Mouse (Mus musculus): ENCODE measurements around the gene Sri. TPM values are rescaled to one million over a fixed set of nuclear protein-coding genes. Genes with fewer than 3 reads are reported as not detected.

Gene Sri
- polyA plus RNA-seq, 1 experiment from 2014 or later = 247 TPM

DNA sequence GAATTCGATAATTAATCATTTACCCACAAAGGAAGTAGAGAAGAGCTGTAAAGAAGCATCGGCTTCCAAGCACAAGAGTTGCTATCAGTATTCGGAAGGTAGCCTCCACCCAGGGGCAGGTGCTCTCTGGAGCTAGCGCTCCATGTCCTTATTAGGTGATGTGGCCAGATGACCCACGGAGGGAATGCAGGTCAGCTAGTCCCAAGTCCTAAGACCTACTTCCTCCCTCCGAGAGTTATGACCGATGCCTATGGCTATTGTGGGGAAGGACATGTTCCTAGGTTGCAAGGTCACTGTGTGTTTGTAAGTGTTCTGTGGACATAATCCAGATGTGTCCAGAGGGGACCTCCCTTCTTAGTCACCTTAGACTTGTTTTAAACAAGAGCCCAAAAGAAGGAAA lies 12.2 kb downstream of the Sri start:
- H3K9ac ChIP-seq = no peak overlapping the region
- peak overlapping the region; percentile 53 for H3K4me2 ChIP-seq
- H3K36me3 ChIP-seq = peaks cover 34% of the 10 kb centered on the region
- no peaks in the 10 kb centered on the region for H3K9me3 ChIP-seq (replicated peaks)
- H3K27ac ChIP-seq (ENCODE audit: poor library complexity, severe bottlenecking) = no peak overlapping the region
- H3K4me1 ChIP-seq (replicated peaks) = peaks cover 12% of the 10 kb centered on the region
- ATAC-seq (ENCODE audit: insufficient number of reproducible peaks, low FRiP score) = no peak
- 0 out of 2 replicates have a peak overlapping the region, but pooled peaks have one; percentile 8 for H3K4me3 ChIP-seq
- H3K27me3 ChIP-seq (replicated peaks) = no peaks in the 10 kb centered on the region
- 68% methylated on average over 7 of the region's 7 CpGs for WGBS

DNA sequence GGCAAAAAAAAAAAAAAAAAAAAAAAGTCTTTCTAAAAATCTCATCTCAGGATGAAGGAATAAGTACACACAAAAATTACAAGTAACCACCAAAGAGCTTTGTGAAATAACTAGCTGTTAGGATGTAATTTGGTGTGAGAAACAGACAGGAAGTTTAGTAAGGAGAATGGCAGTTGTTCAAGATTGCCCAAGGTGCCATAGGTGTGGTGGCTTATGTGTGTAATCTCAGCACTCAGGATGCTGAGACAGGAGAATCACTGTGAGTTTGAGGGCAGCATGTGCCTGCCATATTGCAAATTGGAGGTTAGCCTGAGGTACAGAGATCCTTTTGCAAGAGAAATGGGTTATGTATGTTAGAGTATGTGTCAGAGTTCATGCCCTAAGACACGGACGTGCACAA lies 16.6 kb downstream of the Sri start:
- no peaks in the 10 kb centered on the region for H3K9me3 ChIP-seq (replicated peaks)
- no peak for ATAC-seq (ENCODE audit: insufficient number of reproducible peaks, low FRiP score)
- H3K36me3 ChIP-seq = peaks cover 78% of the 10 kb centered on the region
- H3K4me2 ChIP-seq = no peak overlapping the region
- H3K9ac ChIP-seq = no peak overlapping the region
- H3K4me3 ChIP-seq = no peak overlapping the region
- 100% methylated on average over 2 of the region's 2 CpGs for WGBS
- peaks cover 7% of the 10 kb centered on the region for H3K4me1 ChIP-seq (replicated peaks)
- no peaks in the 10 kb centered on the region for H3K27me3 ChIP-seq (replicated peaks)
- no peak overlapping the region for H3K27ac ChIP-seq (ENCODE audit: poor library complexity, severe bottlenecking)

DNA sequence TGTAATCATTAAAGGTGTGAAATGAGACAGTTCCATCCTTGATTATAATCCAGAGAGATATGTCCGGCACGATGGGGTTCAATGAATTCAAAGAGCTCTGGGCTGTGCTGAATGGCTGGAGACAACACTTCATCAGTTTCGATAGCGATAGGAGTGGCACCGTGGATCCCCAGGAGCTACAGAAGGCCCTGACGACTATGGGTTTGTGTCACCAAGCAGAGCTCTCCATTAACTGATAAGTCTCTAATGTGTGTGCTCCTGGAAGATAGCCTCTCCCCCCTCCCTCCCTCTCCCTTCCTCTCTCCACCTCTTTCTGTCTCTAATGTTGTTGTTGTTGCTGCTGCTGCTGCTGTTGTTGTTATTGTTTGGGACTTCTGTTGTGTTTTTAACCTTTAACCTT lies 17.3 kb downstream of the Sri start:
- Histone ChIP-seq H3K9me3 (replicated peaks) (no peaks in the 10 kb centered on the region), H3K27ac (ENCODE audit: poor library complexity, severe bottlenecking) (no peak overlapping the region), H3K4me3 (no peak overlapping the region), H3K36me3 (peaks cover 79% of the 10 kb centered on the region), H3K4me1 (replicated peaks) (peaks cover 3% of the 10 kb centered on the region; the same call in 1 of the 2 replicates), H3K9ac (no peak overlapping the region), H3K27me3 (replicated peaks) (no peaks in the 10 kb centered on the region), H3K4me2 (no peak overlapping the region)
- WGBS = 35% methylated on average over 6 of the region's 6 CpGs
- ATAC-seq (ENCODE audit: insufficient number of reproducible peaks, low FRiP score) = peak; percentile 84

DNA sequence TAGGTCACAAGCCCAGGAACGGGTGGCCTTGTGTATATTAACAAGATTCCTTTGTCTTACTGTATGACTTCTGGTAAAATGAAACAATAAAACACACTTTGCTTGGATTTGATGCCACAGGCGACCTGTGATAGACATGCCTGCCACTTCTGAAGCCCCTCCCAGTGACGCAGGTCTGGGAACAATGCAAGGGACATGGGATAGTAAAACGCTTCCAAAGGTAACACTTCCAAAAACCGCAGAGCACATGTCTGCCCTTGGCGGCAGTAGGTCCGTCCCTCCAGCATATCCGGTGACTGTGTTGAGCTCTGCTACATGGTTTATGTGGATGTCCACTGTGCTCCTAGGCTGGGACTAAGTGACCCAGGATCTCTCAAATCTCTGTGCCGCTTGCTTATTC lies 27.5 kb downstream of the Sri start:
- Histone ChIP-seq H3K4me2 (no peak overlapping the region), H3K9ac (no peak overlapping the region), H3K36me3 (peaks cover 45% of the 10 kb centered on the region), H3K4me1 (replicated peaks) (peaks cover 4% of the 10 kb centered on the region), H3K9me3 (replicated peaks) (no peaks in the 10 kb centered on the region), H3K27ac (ENCODE audit: poor library complexity, severe bottlenecking) (no peak overlapping the region), H3K27me3 (replicated peaks) (no peaks in the 10 kb centered on the region), H3K4me3 (no peak overlapping the region)
- 86% methylated on average over 9 of the region's 9 CpGs for WGBS
- ATAC-seq (ENCODE audit: insufficient number of reproducible peaks, low FRiP score) = no peak

DNA sequence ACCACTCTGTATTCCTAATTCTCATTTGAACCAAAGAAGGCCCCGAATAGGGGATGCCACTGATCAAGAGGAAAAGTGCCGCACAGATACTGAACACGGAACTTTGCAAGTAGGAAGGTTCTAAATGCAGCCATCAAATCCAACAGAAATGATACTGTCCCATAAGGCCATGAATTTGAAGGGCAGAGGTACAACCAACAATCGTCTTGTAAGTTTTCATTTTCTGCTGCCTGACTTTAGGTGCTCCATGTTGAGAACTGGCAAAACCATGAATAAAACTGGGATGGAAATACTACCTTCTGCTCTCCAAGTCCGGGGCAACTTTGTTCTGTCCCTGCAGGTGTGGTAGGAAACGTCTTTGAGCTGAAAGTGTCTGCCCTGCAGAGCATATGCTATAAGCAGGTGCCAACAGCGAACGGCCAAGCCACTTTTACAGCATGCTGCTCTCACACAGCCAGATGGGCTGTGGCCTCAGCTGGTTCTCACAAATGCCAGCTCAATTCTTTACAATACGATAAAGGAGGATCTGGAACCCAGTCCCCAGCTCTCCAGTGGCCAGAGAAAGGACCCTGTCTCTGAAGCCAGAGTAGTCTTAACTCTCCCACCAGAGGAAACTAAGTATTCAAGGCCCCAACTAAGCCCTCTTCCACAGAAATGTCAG lies 28.2 kb downstream of the Sri start:
- H3K9me3 ChIP-seq (replicated peaks) = no peaks in the 10 kb centered on the region
- no peak overlapping the region for H3K9ac ChIP-seq
- H3K36me3 ChIP-seq = peaks cover 45% of the 10 kb centered on the region
- no peak overlapping the region for H3K4me2 ChIP-seq
- no peak overlapping the region for H3K4me3 ChIP-seq
- H3K4me1 ChIP-seq (replicated peaks) = peaks cover 4% of the 10 kb centered on the region
- WGBS = 90% methylated on average over 9 of the region's 9 CpGs
- no peak overlapping the region for H3K27ac ChIP-seq (ENCODE audit: poor library complexity, severe bottlenecking)
- H3K27me3 ChIP-seq (replicated peaks) = no peaks in the 10 kb centered on the region
- ATAC-seq (ENCODE audit: insufficient number of reproducible peaks, low FRiP score) = no peak

DNA sequence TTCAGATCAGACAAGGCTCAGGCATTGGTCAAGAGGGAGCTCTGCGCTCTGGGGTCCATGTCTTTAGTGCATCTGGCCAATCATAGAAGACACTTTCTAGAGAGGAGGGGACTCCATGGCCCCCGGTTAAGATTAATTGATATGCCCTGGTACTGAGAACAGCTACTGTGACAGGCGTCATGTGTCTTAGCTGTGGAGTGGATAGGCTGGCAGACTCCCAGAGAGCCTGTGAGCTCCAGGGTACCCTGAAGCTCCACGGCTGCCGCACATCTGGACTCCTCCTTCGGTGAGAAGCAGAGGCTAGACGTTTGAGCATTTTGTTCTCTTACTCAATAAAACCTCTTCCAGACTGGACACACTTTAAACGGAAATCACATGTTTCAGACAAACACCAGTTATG lies 31.6 kb downstream of the Sri start:
- WGBS = 86% methylated on average over 8 of the region's 8 CpGs
- H3K27me3 ChIP-seq (replicated peaks) = no peaks in the 10 kb centered on the region
- peaks cover 4% of the 10 kb centered on the region for H3K4me1 ChIP-seq (replicated peaks)
- H3K4me2 ChIP-seq = no peak overlapping the region
- H3K9me3 ChIP-seq (replicated peaks) = no peaks in the 10 kb centered on the region
- H3K9ac ChIP-seq = no peak overlapping the region
- ATAC-seq (ENCODE audit: insufficient number of reproducible peaks, low FRiP score) = no peak
- peaks cover 22% of the 10 kb centered on the region for H3K36me3 ChIP-seq
- no peak overlapping the region for H3K27ac ChIP-seq (ENCODE audit: poor library complexity, severe bottlenecking)
- H3K4me3 ChIP-seq = no peak overlapping the region

DNA sequence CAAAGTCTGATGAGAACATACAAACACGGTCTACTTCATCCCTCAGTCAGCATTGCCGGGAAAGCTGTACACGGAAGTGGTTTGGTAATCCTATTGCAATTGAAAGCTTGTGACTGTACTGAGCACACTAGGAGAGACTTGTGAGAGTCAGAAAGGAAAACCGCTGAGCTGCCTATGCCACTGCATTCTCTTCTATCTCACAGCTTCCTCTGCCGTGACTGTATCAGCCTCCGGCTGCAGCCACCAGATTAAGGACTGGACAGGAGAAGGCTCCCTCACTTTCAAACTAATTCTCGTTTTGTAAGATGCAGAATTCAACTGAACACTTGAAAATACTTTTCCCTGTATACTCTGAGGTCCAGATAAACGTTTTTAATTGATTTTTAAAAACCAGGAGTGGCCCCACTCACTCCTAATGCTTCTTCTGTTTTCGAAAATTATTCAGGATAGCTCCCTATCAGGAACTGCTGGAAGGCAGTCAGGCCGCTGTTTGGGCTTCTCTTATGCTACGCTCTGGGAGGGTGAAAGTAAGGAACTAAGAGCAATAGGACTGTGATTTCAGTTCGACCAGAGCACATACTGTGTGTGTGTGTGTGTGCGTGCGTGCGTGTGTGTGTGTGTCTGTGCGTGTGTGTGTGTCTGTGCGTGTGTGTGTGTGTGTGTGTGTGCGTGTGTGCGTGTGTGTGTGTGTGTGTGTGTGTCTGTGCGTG lies 37.1 kb downstream of the Sri start:
- no peaks in the 10 kb centered on the region for H3K27me3 ChIP-seq (replicated peaks)
- WGBS = 54% methylated on average over 20 of the region's 20 CpGs
- H3K4me3 ChIP-seq = no peak overlapping the region
- H3K4me2 ChIP-seq = peak overlapping the region; percentile 7; the same call in 1 of the 2 replicates
- ATAC-seq (ENCODE audit: insufficient number of reproducible peaks, low FRiP score) = peak; percentile 71
- no peaks in the 10 kb centered on the region for H3K36me3 ChIP-seq
- peak overlapping the region; percentile 43 for H3K27ac ChIP-seq (ENCODE audit: poor library complexity, severe bottlenecking)
- 0 out of 2 replicates have a peak, but pooled peaks cover 4% of the 10 kb centered on the region for H3K4me1 ChIP-seq (replicated peaks)
- no peaks in the 10 kb centered on the region for H3K9me3 ChIP-seq (replicated peaks)
- H3K9ac ChIP-seq = no peak overlapping the region

DNA sequence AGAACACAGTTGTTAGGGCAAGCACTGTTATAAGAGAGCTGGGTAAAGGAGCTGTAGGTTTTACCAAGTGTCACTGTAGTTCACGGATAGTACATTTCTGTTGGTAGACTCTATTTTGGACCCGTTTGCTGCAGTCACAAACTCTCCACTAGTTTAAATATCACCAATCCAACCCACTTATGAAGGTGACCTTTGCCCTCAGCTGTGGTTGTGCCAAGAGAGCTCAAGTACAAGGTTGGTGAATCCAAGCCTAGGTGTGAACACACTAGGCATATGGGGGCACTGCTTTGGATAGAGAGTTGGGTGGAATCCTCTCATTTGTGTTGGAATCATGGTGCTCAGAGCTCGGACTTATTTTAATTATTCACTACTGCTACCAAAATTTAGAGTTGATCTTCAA lies 39.8 kb downstream of the Sri start:
- Histone ChIP-seq H3K27me3 (replicated peaks) (no peaks in the 10 kb centered on the region), H3K4me2 (no peak overlapping the region), H3K4me3 (no peak overlapping the region), H3K4me1 (replicated peaks) (0 out of 2 replicates have a peak, but pooled peaks cover 4% of the 10 kb centered on the region), H3K9me3 (replicated peaks) (no peaks in the 10 kb centered on the region), H3K36me3 (no peaks in the 10 kb centered on the region), H3K9ac (no peak overlapping the region), H3K27ac (ENCODE audit: poor library complexity, severe bottlenecking) (no peak overlapping the region)
- ATAC-seq (ENCODE audit: insufficient number of reproducible peaks, low FRiP score) = no peak
- WGBS = 84% methylated on average over 3 of the region's 3 CpGs

DNA sequence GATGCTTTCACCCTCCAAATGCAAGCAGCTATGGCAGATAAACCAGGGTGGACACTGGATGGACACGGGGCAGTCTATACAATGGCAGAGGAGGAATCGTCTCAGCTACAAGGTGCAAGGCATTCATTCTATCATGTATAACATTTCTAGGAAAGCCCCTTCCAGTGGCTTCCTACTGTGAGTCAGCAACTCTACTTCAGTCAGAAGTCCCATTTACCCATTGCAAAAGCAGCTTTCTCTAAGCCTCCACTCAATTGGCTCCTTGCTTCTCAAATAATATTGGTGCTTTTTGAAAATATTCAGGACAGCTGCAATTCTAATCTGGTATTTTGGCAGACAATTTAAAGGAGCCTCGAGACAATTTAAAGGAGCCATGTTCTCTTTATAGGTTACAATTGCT lies 42.3 kb downstream of the Sri start:
- H3K4me2 ChIP-seq = no peak overlapping the region
- no peak for ATAC-seq (ENCODE audit: insufficient number of reproducible peaks, low FRiP score)
- no peaks in the 10 kb centered on the region for H3K9me3 ChIP-seq (replicated peaks)
- WGBS = 74% methylated on average over 3 of the region's 3 CpGs
- no peak overlapping the region for H3K9ac ChIP-seq
- no peak overlapping the region for H3K4me3 ChIP-seq
- peaks cover 2% of the 10 kb centered on the region; the same call in 1 of the 2 replicates for H3K4me1 ChIP-seq (replicated peaks)
- no peaks in the 10 kb centered on the region for H3K36me3 ChIP-seq
- H3K27ac ChIP-seq (ENCODE audit: poor library complexity, severe bottlenecking) = no peak overlapping the region
- H3K27me3 ChIP-seq (replicated peaks) = no peaks in the 10 kb centered on the region

DNA sequence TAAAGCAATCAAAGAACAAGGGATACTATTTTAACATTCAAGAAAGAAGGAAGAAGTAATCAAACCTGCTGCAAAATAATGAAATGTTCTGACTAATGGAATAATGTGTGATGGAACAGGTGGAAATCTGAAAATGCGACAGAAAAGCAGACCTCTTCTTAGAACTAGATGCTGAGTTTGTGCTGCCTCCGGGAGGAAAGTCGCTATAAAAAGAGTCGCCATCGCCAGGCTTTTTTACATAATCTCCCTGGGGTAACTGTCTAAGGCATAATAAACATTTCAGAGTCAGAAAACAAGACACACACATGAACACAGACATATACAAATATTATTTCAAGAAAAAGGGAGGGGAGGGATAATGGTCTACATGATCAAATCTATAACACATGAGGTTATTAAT lies 49.0 kb downstream of the Sri start:
- Histone ChIP-seq H3K27me3 (replicated peaks) (no peaks in the 10 kb centered on the region), H3K4me2 (no peak overlapping the region), H3K4me3 (no peak overlapping the region), H3K4me1 (replicated peaks) (peaks cover 2% of the 10 kb centered on the region; the same call in 1 of the 2 replicates), H3K36me3 (no peaks in the 10 kb centered on the region), H3K9me3 (replicated peaks) (no peaks in the 10 kb centered on the region), H3K9ac (no peak overlapping the region), H3K27ac (ENCODE audit: poor library complexity, severe bottlenecking) (no peak overlapping the region)
- WGBS = 83% methylated on average over 5 of the region's 5 CpGs
- ATAC-seq (ENCODE audit: insufficient number of reproducible peaks, low FRiP score) = no peak

DNA sequence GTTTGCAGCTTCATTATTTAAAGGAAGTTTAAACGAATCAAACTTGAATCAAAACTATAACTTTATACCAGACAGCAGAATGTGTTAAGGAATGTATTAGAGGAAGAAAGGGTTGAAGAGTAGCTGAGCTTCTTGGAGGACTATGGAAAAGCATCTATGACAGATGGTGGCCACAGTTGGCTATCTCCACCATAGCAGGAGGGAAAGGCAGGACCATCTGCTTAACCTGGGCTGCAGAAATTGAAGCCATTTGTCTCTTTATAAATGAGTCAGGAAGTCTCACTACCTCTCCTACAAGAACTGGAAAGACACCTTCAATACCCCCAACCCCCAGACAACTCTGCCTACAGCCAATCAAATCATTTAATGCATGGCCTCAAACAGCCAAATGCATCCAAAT lies 49.8 kb downstream of the Sri start:
- no peak overlapping the region for H3K9ac ChIP-seq
- no peaks in the 10 kb centered on the region for H3K27me3 ChIP-seq (replicated peaks)
- no peak for ATAC-seq (ENCODE audit: insufficient number of reproducible peaks, low FRiP score)
- no peak overlapping the region for H3K27ac ChIP-seq (ENCODE audit: poor library complexity, severe bottlenecking)
- H3K4me1 ChIP-seq (replicated peaks) = peaks cover 2% of the 10 kb centered on the region; the same call in 1 of the 2 replicates
- no peaks in the 10 kb centered on the region for H3K9me3 ChIP-seq (replicated peaks)
- H3K4me2 ChIP-seq = no peak overlapping the region
- H3K36me3 ChIP-seq = no peaks in the 10 kb centered on the region
- 75% methylated on average over 1 of the region's 1 CpGs for WGBS
- no peak overlapping the region for H3K4me3 ChIP-seq
